14 mouse cellular contexts compared by ENCODE assay signal in genomic region chr1:20986378-20987056, GRCm38 (mm10). TPM values are rescaled to one million over a fixed set of nuclear protein-coding genes. Genes with fewer than 3 reads are reported as not detected.
DNase-seq lines count a peak whose midpoint lies in the region; ATAC-seq and TF ChIP-seq lines count a peak whose summit lies in the region.
"Had no signal": no experiment of that assay in that cellular context is flagged by ENCODE, and none has a peak within 500 bp of the region (broad histone marks: within the 10 kb centered on the region; RNA-seq: fewer than 3 reads in every experiment).

No protein-coding gene starts in this region.

- no peaks in the 10 kb centered on the region for H3K36me3 ChIP-seq in hindbrain, embryonic 14.5 days (replicated peaks; ENCODE audit: control insufficient read depth, insufficient read depth)
- no peaks in the 10 kb centered on the region for H3K36me3 ChIP-seq in hindbrain, embryonic 16.5 days (ENCODE audit: control insufficient read depth, insufficient read depth, low read length)
- no peaks in the 10 kb centered on the region for H3K36me3 ChIP-seq in forebrain, embryonic 15.5 days

- no peak for ATAC-seq in hindbrain, embryonic 14.5 days (ENCODE audit: low FRiP score)
- ATAC-seq in hindbrain, embryonic 16.5 days: no peak
- ATAC-seq in forebrain, embryonic 15.5 days (replicated peaks): peak; percentile 45; the same call in 1 of the 2 replicates
- peak; percentile 19; the same call in 1 of the 2 replicates for ATAC-seq in neutrophil, adult 5-6 weeks (ENCODE audit: extremely low read depth, insufficient number of reproducible peaks, low FRiP score, poor library complexity, severe bottlenecking)
- ATAC-seq: intestine, postnatal 0 days had no signal

- H3K4me2 ChIP-seq in hindbrain, embryonic 14.5 days (replicated peaks): no peak overlapping the region
- no peak overlapping the region for H3K4me2 ChIP-seq in hindbrain, embryonic 16.5 days (ENCODE audit: low read length)
- no peak overlapping the region for H3K4me2 ChIP-seq in forebrain, embryonic 15.5 days (replicated peaks)

- no peak overlapping the region for H3K27ac ChIP-seq in hindbrain, embryonic 14.5 days
- H3K27ac ChIP-seq in hindbrain, embryonic 16.5 days (ENCODE audit: low read depth, low read length): no peak overlapping the region
- no peak overlapping the region for H3K27ac ChIP-seq in forebrain, embryonic 15.5 days (replicated peaks)
- no peak overlapping the region for H3K27ac ChIP-seq in cerebellum, adult 2 months (ENCODE audit: insufficient read depth, low read length)
- H3K27ac ChIP-seq: heart, adult 2 months; liver, embryonic 14.5 days had no signal

- no peaks in the 10 kb centered on the region for H3K4me1 ChIP-seq in hindbrain, embryonic 14.5 days (replicated peaks; ENCODE audit: control insufficient read depth, insufficient read depth, low read length)
- no peaks in the 10 kb centered on the region for H3K4me1 ChIP-seq in hindbrain, embryonic 16.5 days (ENCODE audit: control insufficient read depth, insufficient read depth, low read depth, low read length)
- no peaks in the 10 kb centered on the region for H3K4me1 ChIP-seq in forebrain, embryonic 15.5 days
- H3K4me1 ChIP-seq in cerebellum, adult 2 months (ENCODE audit: control insufficient read depth, insufficient read depth, low read length): no peaks in the 10 kb centered on the region

- H3K9me3 ChIP-seq in hindbrain, embryonic 14.5 days (ENCODE audit: control insufficient read depth, low read length): no peaks in the 10 kb centered on the region
- H3K9me3 ChIP-seq in hindbrain, embryonic 16.5 days (ENCODE audit: control insufficient read depth, low read length): no peaks in the 10 kb centered on the region
- H3K9me3 ChIP-seq in forebrain, embryonic 15.5 days: no peaks in the 10 kb centered on the region

- H3K9ac ChIP-seq in hindbrain, embryonic 14.5 days: no peak overlapping the region
- H3K9ac ChIP-seq in hindbrain, embryonic 16.5 days (ENCODE audit: low read depth, low read length): no peak overlapping the region
- no peak overlapping the region for H3K9ac ChIP-seq in forebrain, embryonic 15.5 days (replicated peaks)
- H3K9ac ChIP-seq: liver, embryonic 14.5 days had no signal

- no peak for TF ChIP-seq CTCF in cerebellum, adult 2 months (IDR thresholded peaks at IDR 0.05; ENCODE audit: borderline replicate concordance, insufficient read depth, low read depth, low read length)

- no peak overlapping the region for H3K4me3 ChIP-seq in hindbrain, embryonic 14.5 days (replicated peaks; ENCODE audit: low read length)
- H3K4me3 ChIP-seq in hindbrain, embryonic 16.5 days (ENCODE audit: low read length): no peak overlapping the region
- H3K4me3 ChIP-seq in forebrain, embryonic 15.5 days: no peak overlapping the region
- no peak overlapping the region for H3K4me3 ChIP-seq in cerebellum, adult 2 months (replicated peaks; ENCODE audit: insufficient read depth, low read depth, low read length)
- H3K4me3 ChIP-seq: heart, adult 2 months had no signal

- 50% methylated on average over 10 of the region's 10 CpGs for WGBS in hindbrain, embryonic 14.5 days
- WGBS in hindbrain, embryonic 16.5 days: 59% methylated on average over 10 of the region's 10 CpGs
- 66% methylated on average over 10 of the region's 10 CpGs for WGBS in forebrain, embryonic 15.5 days
- WGBS in cerebellum, adult 2 months: 78% methylated on average over 10 of the region's 10 CpGs

- peak; percentile 22 for DNase-seq in hindbrain, embryonic 14.5 days (ENCODE audit: low spot score)
- DNase-seq in A20 (ENCODE audit: low read depth, low spot score): peak; percentile 74
- DNase-seq in cerebellum, adult 2 months: no peak
- DNase-seq in natural killer cell, adult 2 months (ENCODE audit: low spot score in 2 of 2): no peak
- DNase-seq: cerebellum, adult 11-12 months; heart, adult 2 months; lung, postnatal 4 days had no signal

- TF ChIP-seq POLR2A in cerebellum, adult 2 months (IDR thresholded peaks at IDR 0.05; ENCODE audit: borderline replicate concordance, insufficient read depth, low read length): no peak

- no peaks in the 10 kb centered on the region for H3K27me3 ChIP-seq in hindbrain, embryonic 14.5 days (ENCODE audit: control insufficient read depth, insufficient read depth, low read length)
- H3K27me3 ChIP-seq in hindbrain, embryonic 16.5 days (replicated peaks; ENCODE audit: control insufficient read depth, insufficient read depth, low read length): no peaks in the 10 kb centered on the region
- no peaks in the 10 kb centered on the region for H3K27me3 ChIP-seq in forebrain, embryonic 15.5 days
- no peaks in the 10 kb centered on the region for H3K27me3 ChIP-seq in cerebellum, adult 2 months (ENCODE audit: control insufficient read depth, insufficient read depth, low read length)

RNA-seq across cellular contexts. Expression of gene Efhc1, which starts 35.1 kb away (rescaled TPM):
- 3.4 and 3.5 TPM in 2 replicates for polyA plus RNA-seq in hindbrain, embryonic 14.5 days (2014; fragmentation: Nextera tagmentation; extraction: Ambion mirVana)
- 2.6 and 3.8 TPM in 2 replicates for polyA plus RNA-seq in hindbrain, embryonic 16.5 days (2015; fragmentation: Nextera tagmentation; extraction: Ambion mirVana)
- 1.3 and 2.0 TPM in 2 replicates for polyA plus RNA-seq in forebrain, embryonic 15.5 days (2015; fragmentation: Nextera tagmentation; extraction: Ambion mirVana)
- total RNA-seq in neutrophil, adult 5-6 weeks (2017): 0.47 TPM in 1 of 2 replicates, not detected in the other
- 2.1 and 3.0 TPM in 2 replicates for polyA plus RNA-seq in cerebellum, adult 2 months (2012; rRNA removed)
- total RNA-seq: MEL; monocyte, adult 5-6 weeks had no signal

Comparison
In these comparisons a context has a peak if more than half of its experiments do, and no peak if none do; other contexts are left out.
1. ATAC-seq: peak in forebrain, embryonic 15.5 days (single experiment) and neutrophil, adult 5-6 weeks (single experiment); none in hindbrain, embryonic 14.5 days (single experiment) and hindbrain, embryonic 16.5 days (single experiment).
2. DNase-seq: peak in hindbrain, embryonic 14.5 days (single experiment) and A20 (single experiment); none in cerebellum, adult 2 months (0 of 2) and natural killer cell, adult 2 months (0 of 2).